Mouse (Mus musculus) CD4-positive, CD25-positive, alpha-beta regulatory T cell, adult 4 months (primary cell): Measurements from ENCODE around the gene Fcrla. TPM values are rescaled to one million over a fixed set of nuclear protein-coding genes. Genes with fewer than 3 reads are reported as not detected.
A peak's percentile ranks its signal among the peaks of the same experiment; 100 is the strongest.

ENCODE experiments used
- ATAC-seq: one replicate; pipeline ENCODE4 v1.8.0; 2017
- polyA plus RNA-seq, 2 experiments: library from polyadenylated mRNA; unstranded; fragments of 100-300 nt; shearing (Covaris generic); gene quantifications; one replicate each; pipeline ENCODE4 v1.2.1; 2017

The Fcrla gene
- polyA plus RNA-seq, 2 experiments from 2014 or later, result 0.52 to 3.9 TPM

DNA sequence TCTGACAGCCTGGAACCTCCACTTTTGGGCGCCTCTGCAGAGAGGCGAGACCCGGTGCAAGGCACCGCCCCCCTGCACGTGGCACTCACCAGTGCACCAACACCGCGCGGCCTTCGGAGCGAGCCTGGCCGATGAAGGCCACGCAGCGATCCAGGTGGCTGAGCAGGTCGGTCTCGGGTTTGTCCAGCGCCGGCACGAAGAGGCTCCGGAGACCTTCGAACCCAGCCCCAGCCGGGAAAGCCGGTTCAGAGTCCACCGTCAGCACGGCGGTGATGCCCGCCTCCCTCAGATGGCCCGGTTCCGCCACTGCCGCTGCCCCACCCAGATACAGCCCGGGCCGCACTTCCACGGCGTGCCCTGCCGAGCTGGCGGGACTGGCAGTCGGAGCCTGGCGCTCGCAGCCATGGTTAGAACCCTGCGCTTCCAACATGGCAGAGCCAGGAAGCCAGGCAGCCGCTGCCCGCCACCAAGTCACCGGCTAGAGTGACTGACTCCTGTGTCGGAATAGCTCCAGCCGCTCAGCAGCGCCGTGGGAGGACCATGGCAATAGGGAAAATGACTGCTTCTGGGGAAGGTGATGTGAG, 42.3 kb downstream of the Fcrla start, which contains the start of the genes Gm26620 and Dusp12:
Gene Gm26620, plus strand, starts transcription at position 88 of the 584 bp plus-strand sequence.
Gene Dusp12, minus strand, starts transcription at position 563 of the 584 bp plus-strand sequence.
- ATAC-seq, result peak; percentile 96

DNA sequence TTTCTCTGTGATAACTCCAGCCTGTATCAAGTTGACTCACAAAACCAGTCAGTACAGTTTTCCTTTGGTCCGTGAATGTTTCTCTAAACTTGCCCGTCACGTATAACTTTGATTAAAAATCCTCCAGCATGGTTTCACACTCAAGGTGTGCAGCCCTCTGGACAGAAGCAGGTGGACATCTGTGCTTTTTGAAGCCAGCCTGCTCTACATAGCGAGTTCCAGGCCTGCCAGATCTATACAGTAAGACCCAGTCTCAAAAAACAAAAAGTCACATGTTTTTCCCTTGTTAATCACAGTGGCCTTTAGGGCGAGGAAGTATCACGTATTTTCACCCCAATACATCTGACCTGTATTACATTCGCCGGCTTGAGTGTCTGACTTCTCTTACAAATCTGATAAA, 43.0 kb downstream of the Fcrla start:
- ATAC-seq, result no peak

DNA sequence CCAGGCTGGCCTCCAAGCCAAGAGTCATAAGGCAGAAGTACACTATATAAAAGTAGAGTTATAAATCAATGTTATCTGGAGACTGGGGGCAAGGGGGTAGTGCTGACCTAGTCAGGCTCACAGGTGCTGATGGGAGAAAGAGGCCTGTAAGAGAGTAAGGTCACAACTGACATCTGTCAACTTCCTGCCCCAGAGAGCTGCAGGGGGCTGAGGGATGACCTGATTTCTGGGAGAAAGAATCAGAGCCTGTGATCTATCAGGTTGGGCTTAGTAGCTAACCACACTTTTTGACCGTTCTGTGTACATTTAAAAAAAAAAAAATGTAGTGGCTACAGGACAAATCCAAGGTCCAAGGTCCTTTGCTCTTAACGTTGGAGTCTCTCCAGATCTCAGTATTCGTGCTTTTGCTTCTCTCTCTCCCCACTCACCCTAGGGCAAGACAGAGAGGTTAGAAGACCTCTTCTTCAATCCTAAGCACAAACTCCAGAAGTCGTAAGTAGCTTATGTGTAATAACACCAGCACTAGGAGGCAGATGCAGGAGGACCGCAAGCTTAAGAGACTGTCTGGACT, 44.4 kb downstream of the Fcrla start:
- no peak for ATAC-seq

DNA sequence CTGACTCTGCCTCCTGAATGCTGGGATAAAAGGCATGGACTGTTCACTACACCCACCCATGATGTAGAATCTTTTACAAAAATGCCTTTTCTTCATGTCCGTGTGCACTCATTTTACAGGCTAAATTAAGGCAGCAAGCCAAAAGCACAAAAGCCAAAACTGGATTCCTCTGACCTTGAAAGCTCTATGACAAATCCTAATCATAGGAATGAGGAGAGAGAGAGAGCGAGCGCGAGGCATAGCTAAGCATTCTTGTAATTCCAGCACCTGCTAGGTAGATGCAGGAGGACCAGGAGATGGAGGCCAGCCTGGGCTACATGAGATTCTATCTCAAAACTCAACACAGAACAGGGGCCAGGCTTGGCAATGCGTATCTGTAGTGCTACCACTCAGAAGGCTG, 50.5 kb downstream of the Fcrla start:
- no peak for ATAC-seq

DNA sequence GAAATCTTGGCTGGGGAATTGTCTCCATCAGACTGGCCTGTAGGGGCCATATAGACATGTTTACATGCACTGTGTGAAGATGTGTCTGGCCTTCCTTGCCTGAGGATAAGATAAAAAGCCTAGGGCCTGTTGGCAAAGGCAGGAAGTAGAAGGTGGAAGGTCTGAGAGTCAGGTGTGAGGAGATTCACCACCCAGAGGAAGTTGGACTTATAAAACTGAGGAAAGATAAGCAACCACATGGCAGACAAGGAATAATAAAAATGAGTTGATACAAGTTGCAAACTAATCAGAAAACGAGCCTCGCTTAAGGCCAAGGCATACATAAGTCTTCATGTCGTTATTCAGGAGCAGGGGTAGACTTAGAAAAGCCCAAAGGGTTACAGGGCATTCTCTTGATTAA, 51.7 kb downstream of the Fcrla start:
- no peak for ATAC-seq

DNA sequence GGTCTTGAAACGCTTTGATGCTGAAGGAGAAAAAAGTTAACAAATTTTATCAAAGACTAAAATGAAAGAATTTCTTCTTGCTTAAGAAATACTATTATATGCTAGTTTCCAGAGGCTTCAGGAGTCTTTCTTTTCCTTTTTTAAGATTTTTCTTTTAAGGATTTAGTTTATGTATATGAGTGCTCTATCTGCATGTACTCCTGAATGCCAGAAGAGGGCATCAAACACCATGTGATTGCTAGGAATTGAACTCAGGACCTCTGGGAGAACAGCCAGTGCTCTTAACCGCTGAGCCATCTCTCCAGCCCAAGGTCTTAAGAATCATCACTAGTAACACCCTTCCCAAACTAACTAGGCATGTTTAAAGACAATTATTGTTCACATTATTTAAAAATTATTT, 55.4 kb downstream of the Fcrla start:
- ATAC-seq, result no peak

DNA sequence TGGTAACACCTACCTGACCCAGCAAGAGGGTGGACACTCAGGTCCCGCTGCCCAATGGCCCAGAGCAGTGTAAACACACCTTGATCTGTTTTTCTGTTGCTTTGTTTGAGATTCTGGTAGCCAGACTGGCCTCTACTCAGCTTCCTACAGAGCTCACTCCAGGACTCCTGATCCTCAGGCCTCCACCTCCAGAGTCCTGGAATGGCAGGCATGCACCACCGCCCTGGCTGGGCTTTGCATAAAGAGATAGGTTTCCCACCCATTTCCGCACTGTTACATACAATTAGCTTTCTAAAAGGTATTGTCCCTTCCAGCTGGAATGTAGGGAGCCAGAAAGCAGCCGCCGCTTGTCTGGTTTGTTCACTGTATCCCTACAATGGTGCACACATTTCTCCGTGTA, 56.0 kb downstream of the Fcrla start:
- no peak for ATAC-seq

DNA sequence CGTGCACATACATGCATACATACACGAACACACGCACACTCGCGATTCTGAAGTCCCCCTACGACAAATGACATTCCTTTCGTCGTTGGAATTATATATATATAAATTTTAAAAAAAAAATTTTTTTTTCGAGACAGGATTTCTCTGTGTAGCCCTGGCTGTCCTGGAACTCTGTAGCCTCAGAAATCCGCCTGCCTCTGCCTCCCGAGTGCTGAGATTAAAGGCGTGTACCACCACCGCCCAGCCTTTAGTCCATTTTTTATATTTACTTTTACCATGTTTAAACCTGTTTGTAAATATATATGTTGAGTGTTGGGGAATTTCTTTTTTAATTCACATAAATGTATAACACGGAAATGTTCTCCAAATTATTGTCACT, 58.5 kb downstream of the Fcrla start:
- no peak for ATAC-seq

DNA sequence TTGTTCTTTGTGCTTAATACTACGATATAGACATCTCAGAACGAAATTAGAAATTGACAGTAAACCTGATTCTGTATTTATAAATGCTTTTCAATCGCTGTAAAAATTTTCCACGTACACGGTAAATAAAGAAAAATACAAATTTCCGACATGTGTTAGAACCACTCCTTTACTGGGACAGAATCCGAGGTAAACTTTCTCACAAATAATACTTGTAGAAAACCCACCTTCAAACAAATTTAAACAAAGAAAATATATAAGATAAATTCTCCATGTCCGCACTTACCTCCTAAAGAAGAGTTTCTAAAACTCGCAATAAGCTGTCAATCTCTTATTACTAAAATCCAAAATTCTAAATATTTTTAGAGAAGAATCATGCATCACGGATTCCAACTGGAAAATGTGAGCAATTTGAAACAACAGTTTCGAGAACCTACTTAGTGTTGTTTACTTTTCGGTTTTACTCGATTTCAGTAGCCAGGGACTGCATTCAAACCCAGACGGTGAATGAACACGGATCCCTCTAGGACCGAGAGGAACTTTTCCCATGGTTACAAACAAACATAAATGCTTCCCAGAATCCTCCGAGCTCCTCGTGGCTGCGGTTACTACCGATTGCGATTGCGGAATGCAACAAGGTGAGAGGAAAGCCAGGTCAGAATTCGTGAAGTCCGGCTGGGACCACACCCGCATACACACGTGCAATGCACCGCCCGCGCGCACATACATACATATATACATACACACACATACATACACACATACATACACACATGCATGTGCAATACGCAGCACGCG, 59.1 kb downstream of the Fcrla start:
- ATAC-seq, result peak; percentile 42

DNA sequence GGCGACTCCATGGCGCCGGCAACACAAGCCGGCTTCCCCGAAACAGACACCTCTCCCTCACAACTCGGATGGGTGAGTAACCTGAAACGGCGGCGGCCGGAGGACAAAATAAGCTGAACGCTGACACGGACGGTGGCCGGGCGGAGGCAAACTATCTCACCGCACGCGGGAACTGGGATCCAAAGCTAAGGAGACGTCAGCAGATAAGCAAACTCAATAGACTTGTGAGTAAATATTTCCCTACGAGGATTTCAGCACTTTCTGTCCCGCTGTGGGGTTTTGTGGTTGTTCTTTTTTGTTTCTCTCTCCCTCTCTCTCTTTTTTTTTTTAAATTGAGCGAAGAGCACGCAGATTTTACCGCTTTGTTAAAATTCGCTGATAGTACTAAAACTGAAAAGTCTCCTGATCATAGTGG, 59.7 kb downstream of the Fcrla start, which contains the start of gene Atf6:
Gene Atf6, minus strand, starts transcription at position 81 of the 415 bp plus-strand sequence.
- ATAC-seq, result peak; percentile 59

Other genes with a start within 250 kb of the Fcrla start
- gene Atf6, start 59.8 kb downstream of the Fcrla start, polyA plus RNA-seq, result 1 to 10 TPM; 5.8 to 8.8 TPM
- not detected for gene Gm26620, start 42.5 kb downstream of the Fcrla start, polyA plus RNA-seq
- 10 to 100 TPM; 14.8 to 16.1 TPM for gene Dusp12, start 42.0 kb downstream of the Fcrla start, polyA plus RNA-seq
- not detected for gene Fcrlb, start 14.6 kb downstream of the Fcrla start, polyA plus RNA-seq
- 1 to 10 TPM in 1 of 2 experiments, not detected in 1; 1.1 TPM for gene Fcgr2b, start 49.0 kb upstream of the Fcrla start, polyA plus RNA-seq
- gene Fcgr4, start 91.3 kb upstream of the Fcrla start, polyA plus RNA-seq, result under 1 TPM in 1 of 2 experiments, not detected in 1; 0.26 TPM
- not detected for gene Fcgr3, start 137.4 kb upstream of the Fcrla start, polyA plus RNA-seq
- 1 to 10 TPM; 4.8 to 5.5 TPM for gene Cfap126, start 186.3 kb upstream of the Fcrla start, polyA plus RNA-seq
- gene Sdhc, start 223.0 kb upstream of the Fcrla start, polyA plus RNA-seq, result 100 to 1,000 TPM; 135 to 150 TPM
- not detected for gene Mpz, start 223.1 kb upstream of the Fcrla start, polyA plus RNA-seq